Mouse (Mus musculus) intestine, postnatal 0 days (tissue): ENCODE data around the gene Gm20696. TPM values are rescaled to one million over a fixed set of nuclear protein-coding genes. Genes with fewer than 3 reads are reported as not detected.

Experiments
- ATAC-seq: fragments of 200-750 bp; cut with Nextera tagmentation; 2 replicates; pipeline ENCODE4 v1.8.0; 2017; ENCODE audit warnings: mild to moderate bottlenecking, moderate TSS enrichment, moderate library complexity
- H3K27ac ChIP-seq: fragments of 300-500 bp; sonication (generic); 2 replicates; pipeline ENCODE4 v1.5.1; 2014; ENCODE audit warnings: mild to moderate bottlenecking, low read depth, low read length, moderate library complexity
- H3K27me3 ChIP-seq: fragments of 300-500 bp; sonication (generic); replicated peaks from 2 replicates; pipeline ENCODE4 v1.6.1; 2014; ENCODE audit warnings: low read length, mixed read lengths; ENCODE audit not compliant: control insufficient read depth, insufficient read depth
- H3K36me3 ChIP-seq: fragments of 300-500 bp; sonication (generic); 2 replicates; pipeline ENCODE4 v1.6.1; 2014; ENCODE audit warnings: mild to moderate bottlenecking, moderate library complexity; ENCODE audit not compliant: control insufficient read depth, insufficient read depth
- H3K4me1 ChIP-seq: fragments of 300-500 bp; sonication (generic); replicated peaks from 2 replicates; pipeline ENCODE4 v1.6.1; 2014; ENCODE audit warnings: antibody characterized with exemption, low read length, mixed read lengths; ENCODE audit not compliant: control insufficient read depth, insufficient read depth
- H3K4me2 ChIP-seq: fragments of 300-500 bp; sonication (generic); replicated peaks from 2 replicates; pipeline ENCODE4 v1.6.1; 2014; ENCODE audit warnings: low read depth, mild to moderate bottlenecking, moderate library complexity
- H3K4me3 ChIP-seq: fragments of 300-500 bp; sonication (generic); 2 replicates; pipeline ENCODE4 v1.5.1; 2014; ENCODE audit warnings: low read depth, low read length
- H3K9ac ChIP-seq: fragments of 300-500 bp; sonication (generic); 2 replicates; pipeline ENCODE4 v1.6.1; 2014; ENCODE audit warnings: mild to moderate bottlenecking, low read depth, low read length
- H3K9me3 ChIP-seq: fragments of 300-500 bp; sonication (generic); 2 replicates; pipeline ENCODE4 v1.6.1; 2016; ENCODE audit warnings: mixed run types; ENCODE audit not compliant: control insufficient read depth
- CTCF ChIP-seq: sonication (generic); IDR thresholded peaks from 2 replicates; pipeline ENCODE4 v1.5.1; 2016; ENCODE audit warnings: low read depth, mild to moderate bottlenecking, control low read depth, antibody characterized with exemption, moderate library complexity
- WGBS: fragments of 180-500 bp; shearing (Covaris S2); extraction: QIAGEN DNeasy Blood & Tissue Kit; methylation state at CpG from one replicate; pipeline ENCODE4 v1.1.7; 2014; 5-methylcytosine and 5-hydroxymethylcytosine counted together
- polyA plus RNA-seq: library from polyadenylated mRNA; unstranded; fragments of >200 nt; fragmentation: Nextera tagmentation; extraction: Ambion mirVana; gene quantifications from 2 replicates; pipeline ENCODE4 v1.2.1, GENCODE M21; 2015

Gm20696 gene
- polyA plus RNA-seq, 1 experiment from 2014 or later: 1.4 TPM

DNA sequence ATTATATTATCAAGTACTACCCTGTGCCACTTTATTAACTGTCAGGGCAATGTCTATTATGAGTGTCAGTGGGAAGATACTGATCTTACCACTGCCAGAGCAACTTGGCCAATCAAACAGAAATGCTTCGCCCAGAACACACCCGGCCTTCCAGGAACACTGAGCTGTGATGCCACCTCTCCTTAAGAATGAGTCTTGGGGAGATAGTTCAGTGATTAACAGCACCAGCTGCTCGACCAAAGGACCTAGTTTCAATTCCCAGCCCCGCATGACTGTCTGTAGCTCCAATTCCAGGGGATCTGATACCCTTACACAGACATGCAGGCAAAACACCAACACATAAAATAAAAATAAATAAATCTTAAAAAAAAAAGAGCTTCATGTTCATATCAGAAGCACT lies 207.8 kb downstream of the Gm20696 start:
- WGBS: 72% methylated on average over 4 of the region's 4 CpGs
- no peaks in the 10 kb centered on the region for H3K4me1 ChIP-seq
- TF ChIP-seq CTCF: no peak
- H3K36me3 ChIP-seq: 0 out of 2 replicates have a peak, but pooled peaks cover 2% of the 10 kb centered on the region
- no peak overlapping the region for H3K4me2 ChIP-seq
- H3K9me3 ChIP-seq: no peaks in the 10 kb centered on the region
- no peak overlapping the region for H3K4me3 ChIP-seq
- no peak overlapping the region for H3K27ac ChIP-seq
- no peaks in the 10 kb centered on the region for H3K27me3 ChIP-seq
- no peak overlapping the region for H3K9ac ChIP-seq
- ATAC-seq: no peak

DNA sequence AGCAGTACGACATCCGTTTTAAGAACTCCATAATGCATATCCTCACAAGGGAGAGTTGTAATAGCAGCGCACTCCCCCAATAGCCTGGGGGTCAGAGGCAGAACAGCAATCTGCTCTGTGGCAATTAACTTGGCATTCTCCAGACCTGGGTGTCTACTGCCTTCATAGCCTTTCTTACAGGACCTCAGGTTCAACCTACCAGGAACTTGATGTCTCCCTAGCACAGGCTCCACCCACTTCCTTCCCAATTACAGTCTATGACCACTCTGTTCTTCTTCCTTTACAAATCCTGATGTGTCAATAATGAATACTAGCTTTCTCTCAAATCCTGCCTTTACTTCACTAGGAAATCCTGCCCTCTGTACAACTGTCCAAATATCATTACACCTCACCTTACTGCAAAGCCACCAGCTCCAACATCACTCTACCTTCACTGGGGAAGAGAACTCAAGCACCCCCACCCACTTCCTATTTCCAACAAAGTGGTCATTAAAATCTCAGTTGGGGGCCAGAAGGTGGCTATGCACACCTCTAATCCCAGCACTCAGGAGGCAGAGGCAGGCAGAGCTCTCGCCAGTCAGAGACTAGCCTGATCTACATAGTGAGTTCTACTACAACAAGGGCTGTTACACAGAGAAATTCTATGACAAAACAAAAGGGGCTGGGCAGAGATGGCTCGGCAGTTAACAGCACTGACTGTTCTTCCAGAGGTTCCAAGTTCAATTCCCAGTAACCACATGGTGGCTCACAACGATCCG lies 212.7 kb downstream of the Gm20696 start:
- WGBS: 88% methylated on average over 7 of the region's 7 CpGs
- TF ChIP-seq CTCF: 0 out of 2 replicates have a peak, but pooled peaks have one; percentile 5
- no peaks in the 10 kb centered on the region for H3K36me3 ChIP-seq
- ATAC-seq: peak; percentile 38; the same call in 1 of the 2 replicates
- no peak overlapping the region for H3K4me2 ChIP-seq
- no peak overlapping the region for H3K27ac ChIP-seq
- H3K4me1 ChIP-seq: 0 out of 2 replicates have a peak, but pooled peaks cover 4% of the 10 kb centered on the region
- no peaks in the 10 kb centered on the region for H3K9me3 ChIP-seq
- H3K4me3 ChIP-seq: no peak overlapping the region
- no peak overlapping the region for H3K9ac ChIP-seq
- H3K27me3 ChIP-seq: no peaks in the 10 kb centered on the region

DNA sequence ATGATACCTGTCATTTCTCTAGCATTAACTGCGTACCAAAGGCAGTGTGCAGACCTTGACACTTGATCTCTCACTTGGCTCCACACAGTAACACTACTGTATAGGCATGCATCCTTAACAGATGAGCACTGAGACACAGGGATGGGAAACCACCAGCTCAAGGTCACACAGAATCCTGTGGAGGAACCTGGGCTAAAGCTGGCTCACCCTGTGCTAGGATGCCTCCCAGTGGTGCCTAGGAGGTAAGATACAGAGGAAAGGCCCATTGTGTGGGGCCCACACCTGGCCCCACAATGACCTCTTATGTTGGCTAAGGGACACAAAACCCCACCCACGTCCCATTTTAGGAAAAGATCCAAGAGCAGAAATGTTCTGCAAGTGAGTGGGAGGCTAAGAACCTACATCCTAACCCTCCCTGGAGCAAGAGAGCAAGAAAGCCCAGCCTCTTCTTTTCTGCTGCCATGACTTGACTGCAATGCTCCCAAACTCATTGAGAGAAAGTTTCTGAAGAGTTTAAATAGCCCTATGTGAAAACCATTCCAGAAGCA lies 213.9 kb downstream of the Gm20696 start:
- Histone ChIP-seq H3K27me3 (no peaks in the 10 kb centered on the region), H3K27ac (no peak overlapping the region; the same call in 1 of the 2 replicates)

DNA sequence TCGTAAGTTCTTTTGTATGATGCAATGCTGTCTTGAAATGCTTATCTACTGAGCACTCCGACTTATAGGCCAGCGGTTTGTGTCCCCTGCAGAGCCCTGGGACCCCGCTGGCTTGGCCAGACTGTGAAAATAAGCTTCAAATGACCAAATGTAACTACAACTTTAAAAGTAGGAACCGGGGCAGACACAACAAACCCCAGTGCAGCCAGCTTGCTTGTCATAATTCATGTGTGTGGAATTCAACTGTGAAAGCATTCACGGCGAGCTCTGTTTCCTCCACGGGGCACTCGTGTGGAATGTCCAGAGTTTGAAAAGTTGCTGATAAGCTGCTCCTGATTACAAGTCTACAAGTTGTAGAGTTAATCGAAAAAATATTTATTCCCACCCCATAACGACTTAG lies 215.1 kb downstream of the Gm20696 start:
- Histone ChIP-seq H3K4me2 (no peak overlapping the region), H3K4me3 (no peak overlapping the region), H3K27ac (no peak overlapping the region), H3K9ac (no peak overlapping the region), H3K4me1 (0 out of 2 replicates have a peak, but pooled peaks cover 4% of the 10 kb centered on the region), H3K9me3 (no peaks in the 10 kb centered on the region), H3K27me3 (no peaks in the 10 kb centered on the region), H3K36me3 (no peaks in the 10 kb centered on the region)
- no peak for TF ChIP-seq CTCF
- ATAC-seq: no peak
- WGBS: 33% methylated on average over 11 of the region's 11 CpGs

More for the DNA sequence above, 213.9 kb downstream of the Gm20696 start:
- TF ChIP-seq CTCF: peak; percentile 71
- no peak overlapping the region for H3K4me3 ChIP-seq
- no peaks in the 10 kb centered on the region for H3K36me3 ChIP-seq
- H3K4me1 ChIP-seq: 0 out of 2 replicates have a peak, but pooled peaks cover 4% of the 10 kb centered on the region
- no peak overlapping the region for H3K9ac ChIP-seq
- 0 out of 2 replicates have a peak, but pooled peaks have one; percentile 38 for ATAC-seq
- 50% methylated on average over 2 of the region's 2 CpGs for WGBS
- no peak overlapping the region for H3K4me2 ChIP-seq
- H3K9me3 ChIP-seq: no peaks in the 10 kb centered on the region

DNA sequence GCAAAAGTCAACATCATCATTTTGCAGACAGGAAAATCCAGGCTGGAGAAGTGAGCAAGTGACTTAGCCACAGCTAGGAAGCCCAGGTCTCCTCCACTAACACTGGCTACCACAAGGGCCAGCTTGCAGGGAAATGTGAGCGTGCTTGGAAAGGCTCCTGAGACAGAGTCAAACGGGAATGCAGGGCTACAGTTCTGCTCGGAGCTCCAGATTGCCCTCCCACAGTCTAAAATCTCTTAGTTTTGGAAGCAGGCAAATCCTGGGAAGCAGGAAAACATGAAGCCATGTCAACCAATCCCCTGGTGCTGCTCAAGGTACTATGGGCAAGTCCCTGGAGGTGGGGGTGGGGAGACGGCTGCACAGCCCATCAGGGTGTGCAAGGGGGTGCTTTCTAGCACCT lies 219.2 kb downstream of the Gm20696 start:
- no peak for ATAC-seq
- no peak for TF ChIP-seq CTCF
- H3K9ac ChIP-seq: no peak overlapping the region
- no peaks in the 10 kb centered on the region for H3K27me3 ChIP-seq
- WGBS: 91% methylated on average over 4 of the region's 4 CpGs
- H3K27ac ChIP-seq: no peak overlapping the region
- no peak overlapping the region for H3K4me3 ChIP-seq
- H3K4me2 ChIP-seq: no peak overlapping the region
- no peaks in the 10 kb centered on the region for H3K36me3 ChIP-seq
- 0 out of 2 replicates have a peak, but pooled peaks cover 4% of the 10 kb centered on the region for H3K4me1 ChIP-seq
- H3K9me3 ChIP-seq: no peaks in the 10 kb centered on the region

DNA sequence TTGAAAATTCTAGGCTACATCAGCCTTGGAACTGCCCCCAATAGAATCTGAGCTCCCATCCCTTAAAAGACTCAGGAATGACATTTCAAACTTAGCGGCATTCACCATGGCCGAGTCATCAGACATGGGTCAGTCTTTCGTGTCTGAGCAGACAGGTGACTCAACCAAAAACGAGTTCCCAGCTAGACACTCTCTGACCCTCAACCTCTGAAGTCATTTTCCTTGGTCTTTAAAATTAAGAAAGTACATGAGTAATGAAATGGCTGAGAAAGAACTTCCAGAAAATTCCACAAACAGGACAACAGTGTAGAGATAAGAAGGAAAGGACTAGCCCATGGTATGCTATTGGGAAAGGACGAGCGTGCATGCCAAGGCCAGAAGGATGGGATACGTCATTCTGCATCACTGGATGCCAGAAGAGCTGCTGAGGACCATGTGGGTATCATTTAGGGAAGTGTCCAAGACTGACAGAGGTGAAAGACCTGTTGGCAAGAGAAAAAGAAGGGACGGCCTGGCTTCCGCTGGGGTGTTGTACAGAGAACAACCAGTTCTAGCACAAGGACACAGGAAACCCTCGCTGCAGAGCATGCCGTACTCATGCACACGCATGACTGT lies 219.7 kb downstream of the Gm20696 start:
- Histone ChIP-seq H3K9ac (no peak overlapping the region), H3K9me3 (no peaks in the 10 kb centered on the region), H3K4me2 (no peak overlapping the region), H3K4me3 (no peak overlapping the region), H3K4me1 (0 out of 2 replicates have a peak, but pooled peaks cover 2% of the 10 kb centered on the region), H3K36me3 (no peaks in the 10 kb centered on the region), H3K27me3 (no peaks in the 10 kb centered on the region), H3K27ac (no peak overlapping the region)
- TF ChIP-seq CTCF: no peak
- 91% methylated on average over 12 of the region's 12 CpGs for WGBS
- ATAC-seq: no peak
